Comparison of ENCODE assay signal across 8 mouse cellular contexts in the genomic region with DNA sequence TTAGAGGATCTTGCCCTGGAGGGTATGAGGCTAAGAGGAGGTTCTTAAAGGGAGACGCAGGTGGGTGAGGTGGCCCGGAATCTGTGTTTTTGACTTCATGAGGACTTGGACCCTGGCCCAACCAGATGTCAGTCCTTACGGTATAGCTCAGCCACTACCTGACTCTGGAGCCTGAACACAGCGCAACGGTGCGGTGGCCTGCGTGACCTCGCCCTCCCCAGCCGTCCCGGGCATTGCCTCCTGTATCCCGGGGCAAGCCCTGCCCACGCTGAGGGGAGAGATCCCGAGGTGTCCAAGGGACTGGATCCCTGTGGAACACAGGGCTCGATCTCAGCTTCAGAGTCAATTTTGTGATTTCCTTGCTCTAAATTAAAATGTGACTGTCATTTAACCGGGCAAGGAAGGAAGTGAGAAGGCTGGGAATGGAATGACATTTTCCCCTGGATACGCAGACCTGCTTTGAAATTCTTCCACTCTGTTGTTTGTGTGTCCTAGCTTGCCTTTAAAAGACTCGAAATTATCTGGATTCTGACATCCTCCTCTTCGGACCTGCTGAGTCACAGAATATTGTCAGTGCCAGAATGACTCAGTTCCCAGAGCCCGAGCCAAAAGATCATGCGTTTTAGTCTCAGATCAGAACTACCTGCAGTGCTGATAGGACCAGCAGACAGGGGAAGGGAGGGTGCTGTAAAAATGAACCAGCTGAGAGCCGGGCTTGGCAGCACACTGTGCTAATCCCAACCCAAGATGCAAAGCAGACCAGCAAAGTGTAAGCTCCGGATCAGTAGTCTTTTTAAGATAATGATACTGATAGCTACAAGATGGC. TPM values are rescaled to one million over a fixed set of nuclear protein-coding genes. Genes with fewer than 3 reads are reported as not detected.
DNase-seq lines count a peak whose midpoint lies in the region; TF ChIP-seq lines count a peak whose summit lies in the region.

No protein-coding gene starts in this region.

- no peaks in the 10 kb centered on the region for H3K9me3 ChIP-seq in megakaryocyte, embryonic 14.5 days

- peaks cover 3% of the 10 kb centered on the region for H3K36me3 ChIP-seq in megakaryocyte, embryonic 14.5 days (replicated peaks; ENCODE audit: low read length)

- no peak for TF ChIP-seq CTCF in layer of hippocampus, adult 2 months (conservative IDR thresholded peaks at IDR 0.05)

- H3K27me3 ChIP-seq in megakaryocyte, embryonic 14.5 days (replicated peaks) = peaks cover 4% of the 10 kb centered on the region

- peaks cover 31% of the 10 kb centered on the region for H3K4me1 ChIP-seq in megakaryocyte, embryonic 14.5 days

- H3K27ac ChIP-seq in layer of hippocampus, adult 2 months = peak overlapping the region; percentile 98

- DNase-seq in ovary, postnatal 10 days (ENCODE audit: low spot score) = peak; percentile 55
- no peak for DNase-seq in ovary, postnatal 14 days (ENCODE audit: low spot score)
- peak; percentile 75 to 76 for DNase-seq in adrenal gland, postnatal 36 days
- DNase-seq in fibroblast of lung, adult 2 months (ENCODE audit: low read depth) = peak; percentile 94
- DNase-seq in heart, postnatal 10 days = peak; percentile 64 to 66
- peak; percentile 12 to 41 for DNase-seq in layer of hippocampus, adult 2 months (ENCODE audit: low spot score in 2 of 2)
- no peak for DNase-seq in T-cell, adult 2 months (ENCODE audit: low spot score)

- H3K4me3 ChIP-seq in layer of hippocampus, adult 2 months = peak overlapping the region; percentile 94
- H3K4me3 ChIP-seq in megakaryocyte, embryonic 14.5 days (replicated peaks) = peak overlapping the region; percentile 96

- intact Hi-C loops in heart, postnatal 10 days (cut with DNase I) = loop anchor here (2.0 to 5.0 kb wide), 4 partner anchors 21 to 66 kb away; no protein-coding TSS in a partner anchor

RNA-seq across cellular contexts. Expression of a gene that starts 0.9 kb away (rescaled TPM):
- 100 to 1,000 TPM in 1 of 2 experiments, 10 to 100 TPM in 1; 84.0 to 141 TPM for total RNA-seq in adrenal gland, postnatal 36 days (2021)
- 100 to 1,000 TPM; 415 to 420 TPM for total RNA-seq in heart, postnatal 10 days (2021)
- total RNA-seq in layer of hippocampus, adult 2 months (2021) = 10 to 100 TPM; 27.0 to 27.2 TPM
- 0.89 and 4.1 TPM in 2 replicates for polyA plus RNA-seq in megakaryocyte, embryonic 14.5 days (2012; ENCODE audit: insufficient read depth, low replicate concordance)

Comparison
In these comparisons a context has a peak if more than half of its experiments do, and no peak if none do; other contexts are left out.
1. DNase-seq: peak in ovary, postnatal 10 days (single experiment), adrenal gland, postnatal 36 days (2 of 2), fibroblast of lung, adult 2 months (single experiment), heart, postnatal 10 days (2 of 2) and layer of hippocampus, adult 2 months (2 of 2); none in ovary, postnatal 14 days (single experiment) and T-cell, adult 2 months (single experiment).